Mouse (Mus musculus): Measurements from ENCODE around the gene Tmed10.

DNA sequence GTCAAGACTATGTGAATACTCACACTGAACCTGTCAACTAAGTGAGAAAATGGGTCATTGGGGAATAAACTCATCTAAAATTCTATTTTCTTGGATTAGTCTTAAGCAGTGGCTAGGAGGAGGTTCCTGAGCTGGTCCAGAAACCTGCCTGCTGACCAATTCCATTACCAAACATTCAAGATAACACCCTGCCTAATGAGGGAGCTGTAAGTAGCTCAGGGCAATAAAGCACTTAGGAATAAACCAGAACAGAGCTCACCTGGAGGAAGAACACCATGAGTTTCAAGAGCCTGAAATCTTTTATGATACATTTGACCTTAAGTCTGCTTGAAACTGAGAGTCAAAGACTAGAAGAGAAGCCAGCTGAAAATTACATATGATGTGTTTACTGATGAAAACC, 13.1 kb downstream of the Tmed10 start:
- TF ChIP-seq CTCF (IDR thresholded peaks at IDR 0.05; ENCODE audit: borderline replicate concordance, extremely low read depth, insufficient read depth, insufficient read length) (no peak), POLR2A (IDR thresholded peaks at IDR 0.05; ENCODE audit: borderline replicate concordance, extremely low read depth, insufficient read depth, insufficient read length, poor library complexity, severe bottlenecking) (no peak)
